Mouse (Mus musculus) C2C12 (cell line): ENCODE results near the gene Map2.

ENCODE experiments used
- CEBPB ChIP-seq: IDR thresholded peaks from one replicate; pipeline ENCODE4 v1.6.1; 2011; ENCODE audit warnings: low read depth, mild to moderate bottlenecking, control low read depth, moderate library complexity
- CTCF ChIP-seq: IDR thresholded peaks from one replicate; pipeline ENCODE4 v1.5.1; 2011; ENCODE audit not compliant: control insufficient read depth, insufficient read depth, insufficient read length
- FOSL1 ChIP-seq: IDR thresholded peaks from one replicate; pipeline ENCODE4 v1.8.0; 2011; ENCODE audit warnings: mild to moderate bottlenecking, low read length; ENCODE audit not compliant: poor library complexity, insufficient read depth, severe bottlenecking
- MAX ChIP-seq: IDR thresholded peaks from one replicate; pipeline ENCODE4 v1.6.1; 2011; ENCODE audit warnings: mild to moderate bottlenecking, control low read depth
- MYOD1 ChIP-seq: IDR thresholded peaks from one replicate; pipeline ENCODE4 v1.6.1; 2011; ENCODE audit warnings: low read depth; ENCODE audit not compliant: control insufficient read depth, insufficient read length
- MYOG ChIP-seq: IDR thresholded peaks from one replicate; pipeline ENCODE4 v1.6.1; 2011; ENCODE audit not compliant: control insufficient read depth, insufficient read length; ENCODE audit errors: extremely low read depth
- USF1 ChIP-seq: IDR thresholded peaks from one replicate; pipeline ENCODE4 v1.6.1; 2011; ENCODE audit warnings: low read depth, mild to moderate bottlenecking, control low read depth, moderate library complexity

DNA sequence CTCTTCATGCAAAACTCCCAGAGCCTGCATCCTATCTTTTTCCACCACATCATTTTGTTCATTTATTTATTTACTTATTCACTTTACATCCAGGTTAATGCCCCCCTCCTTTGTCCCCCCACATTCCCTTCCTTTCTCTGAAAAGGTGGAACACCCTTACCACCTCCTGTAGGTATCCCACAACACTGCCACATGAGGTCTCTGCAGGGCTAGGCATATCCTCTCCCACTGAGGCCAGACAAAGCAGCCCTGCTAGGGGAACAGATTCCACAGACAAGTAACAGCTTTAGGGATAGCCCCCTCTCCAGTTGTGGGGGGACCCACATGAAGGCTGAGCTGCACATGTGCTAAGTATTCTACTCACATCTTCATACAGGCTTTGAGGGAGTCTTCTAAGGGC lies 154.5 kb downstream of the Map2 start:
- TF ChIP-seq CTCF (no peak), MYOD1 (no peak), USF1 (no peak), MAX (no peak), FOSL1 (no peak), MYOG (no peak), CEBPB (no peak)
